Mouse (Mus musculus) spleen, embryonic (tissue): ENCODE results near the gene Plekha4.

ENCODE experiments used
- CTCF ChIA-PET: fragments of 350-600 bp; sonication (Branson Sonifier 250); formaldehyde crosslinking; loops from one replicate; lab custom pipeline; 2022; lab: Charles Lee

The Plekha4 gene

GRCm38 (mm10) chr7:45537602-45538001, 11.5 kb downstream of the Plekha4 start:
- CTCF ChIA-PET = no interaction called here

- CTCF ChIA-PET = interaction anchor here (0.5 kb wide), 1 partner anchor 179 kb away, joined by 8 read pairs; no protein-coding TSS in a partner anchor
These were observed 12.3 kb downstream of the Plekha4 start for GRCm38 (mm10) chr7:45538163-45539041.

- CTCF ChIA-PET = interaction anchor here (0.5 to 1.0 kb wide), 2 partner anchors 102 to 179 kb away, joined by 3 to 8 read pairs; no protein-coding TSS in a partner anchor
These were observed 13.0 kb downstream of the Plekha4 start for GRCm38 (mm10) chr7:45539095-45539494.

GRCm38 (mm10) chr7:45540213-45540612, 14.1 kb downstream of the Plekha4 start:
- CTCF ChIA-PET = interaction anchor here (0.5 kb wide), 1 partner anchor 19 kb away, joined by 3 read pairs; no protein-coding TSS in a partner anchor

GRCm38 (mm10) chr7:45544525-45544924, 18.4 kb downstream of the Plekha4 start:
- CTCF ChIA-PET = no interaction called here

- CTCF ChIA-PET = no interaction called here
These were observed 23.7 kb downstream of the Plekha4 start for GRCm38 (mm10) chr7:45549641-45550436.

GRCm38 (mm10) chr7:45550821-45551511, 24.8 kb downstream of the Plekha4 start:
- CTCF ChIA-PET = interaction anchor here (0.6 kb wide), 1 partner anchor 56 kb away, joined by 5 read pairs; no protein-coding TSS in a partner anchor

- CTCF ChIA-PET = no interaction called here
These were observed 25.4 kb downstream of the Plekha4 start for GRCm38 (mm10) chr7:45551512-45551883.

- CTCF ChIA-PET = interaction anchor here (0.7 kb wide), 1 partner anchor 74 kb away, joined by 3 read pairs; no protein-coding TSS in a partner anchor
These were observed 27.4 kb downstream of the Plekha4 start for GRCm38 (mm10) chr7:45553519-45553918.

GRCm38 (mm10) chr7:45553990-45554389, 27.9 kb downstream of the Plekha4 start:
- CTCF ChIA-PET = interaction anchor here (0.7 kb wide), 2 partner anchors 74 to 128 kb away, joined by 3 to 7 read pairs; no protein-coding TSS in a partner anchor

- CTCF ChIA-PET = no interaction called here
These were observed 28.6 kb downstream of the Plekha4 start, which contains the start of gene Hsd17b14 for GRCm38 (mm10) chr7:45554744-45555143. TSS of gene Hsd17b14 (plus strand) at chr7:45554893.

GRCm38 (mm10) chr7:45555787-45556186, 29.7 kb downstream of the Plekha4 start:
- CTCF ChIA-PET = interaction anchor here (0.7 to 1.3 kb wide), 4 partner anchors 33 to 387 kb away, joined by 3 to 6 read pairs (median 4); no protein-coding TSS in a partner anchor

- CTCF ChIA-PET = interaction anchor here (0.7 kb wide), 1 partner anchor 19 kb away, joined by 3 read pairs; no protein-coding TSS in a partner anchor
These were observed 32.8 kb downstream of the Plekha4 start for GRCm38 (mm10) chr7:45558907-45559306.

GRCm38 (mm10) chr7:45560241-45560640, 34.1 kb downstream of the Plekha4 start:
- CTCF ChIA-PET = interaction anchor here (0.6 to 0.7 kb wide), 2 partner anchors 11 to 157 kb away, joined by 4 to 7 read pairs; no protein-coding TSS in a partner anchor

GRCm38 (mm10) chr7:45560843-45561623, 34.9 kb downstream of the Plekha4 start:
- CTCF ChIA-PET = interaction anchor here (0.5 to 1.5 kb wide), 4 partner anchors 32 to 669 kb away, joined by 3 to 20 read pairs (median 4); partner anchors contain the start of gene Kcna7

- CTCF ChIA-PET = interaction anchor here (0.5 to 1.5 kb wide), 3 partner anchors 32 to 670 kb away, joined by 3 to 20 read pairs (median 4); no protein-coding TSS in a partner anchor
These were observed 35.7 kb downstream of the Plekha4 start for GRCm38 (mm10) chr7:45561624-45562520.

- CTCF ChIA-PET = no interaction called here
These were observed 38.7 kb downstream of the Plekha4 start for GRCm38 (mm10) chr7:45564811-45565210.

- CTCF ChIA-PET = no interaction called here
These were observed 39.3 kb downstream of the Plekha4 start for GRCm38 (mm10) chr7:45565446-45565845.
